Mouse (Mus musculus) right cerebral cortex, postnatal 36 days (tissue): ENCODE results near the gene Nfic.

ENCODE experiments used
- DNase-seq, 2 experiments: peaks; one replicate each; pipeline ENCODE4 v3.0.0; 2022; ENCODE audit warnings: low spot score in 2 of 2, mixed read lengths in 1 of 2

The Nfic gene

DNA sequence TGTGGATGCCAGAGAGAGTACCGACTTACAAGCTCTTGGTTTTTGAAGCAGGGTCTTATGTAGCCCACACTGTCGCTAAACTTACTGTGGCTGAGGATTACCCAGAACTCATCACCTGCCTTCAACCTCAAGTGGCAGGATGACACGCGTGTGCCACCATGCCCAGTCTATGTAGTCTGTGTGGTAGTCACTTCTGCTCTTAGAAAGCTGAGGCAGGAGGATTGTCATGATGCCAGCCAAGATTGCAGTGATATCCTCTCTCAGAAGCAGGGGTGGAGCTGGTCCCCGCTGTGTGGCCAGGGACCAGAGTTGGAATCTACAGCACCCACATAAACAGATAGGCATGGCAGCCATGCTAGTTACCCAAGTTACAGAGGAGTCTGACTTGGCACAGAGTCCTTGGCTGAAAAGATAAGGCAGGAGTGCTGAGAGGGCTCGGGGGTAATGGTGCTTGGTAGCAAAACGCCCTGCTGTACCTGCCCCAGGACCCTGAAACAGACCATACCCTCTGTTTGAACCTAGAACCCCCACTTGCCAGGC is 30.1 kb upstream of the Nfic start:
- DNase-seq = no peak

DNA sequence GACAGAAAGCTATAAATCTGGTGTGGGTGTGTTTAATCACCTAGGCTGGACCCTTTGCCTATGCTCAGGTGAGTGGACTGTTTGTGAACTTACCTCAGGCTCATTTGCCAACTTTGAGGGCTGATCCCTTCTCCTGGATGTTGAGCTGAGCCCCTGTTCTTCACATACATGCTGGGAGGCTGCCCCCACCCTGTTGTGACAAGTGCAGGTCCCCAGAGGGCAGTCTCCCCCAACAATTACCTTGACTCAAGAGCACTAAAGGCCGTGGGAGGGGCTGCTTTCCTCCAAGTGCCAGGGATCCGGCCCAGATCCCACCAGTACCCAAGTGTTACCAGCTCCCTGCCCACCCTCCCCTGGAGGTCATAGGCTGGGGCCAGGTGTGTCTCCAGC is 29.6 kb upstream of the Nfic start:
- DNase-seq = no peak

DNA sequence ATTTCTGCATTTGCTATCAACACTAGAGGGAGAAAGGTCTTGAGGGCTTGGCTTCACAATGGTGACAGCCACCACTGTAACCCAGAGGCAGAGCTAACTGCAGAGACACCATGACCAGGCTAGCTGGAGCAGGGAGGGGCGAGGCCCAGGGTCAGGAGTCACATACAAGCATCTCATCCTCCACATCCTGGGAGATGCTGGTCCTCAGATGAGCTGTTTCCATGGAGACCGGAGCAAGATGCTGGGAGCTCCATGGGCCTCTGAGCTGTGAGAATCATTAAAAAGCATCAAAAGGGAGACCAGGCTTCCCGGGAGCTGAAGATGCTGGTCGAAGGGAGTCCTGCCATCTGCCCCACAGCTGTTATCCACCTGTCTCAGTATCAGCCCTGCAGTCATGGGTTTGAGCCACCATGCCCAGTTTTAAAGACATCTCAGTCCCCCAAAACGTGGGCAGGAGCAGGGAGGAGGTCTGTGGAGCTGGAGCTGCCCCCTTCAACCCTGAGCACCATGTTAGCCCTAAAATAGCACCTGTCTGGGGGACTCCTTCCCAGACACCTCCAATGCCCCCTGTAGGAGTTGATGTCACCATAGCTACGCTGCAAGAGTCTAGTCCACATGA is 29.1 kb upstream of the Nfic start:
- DNase-seq = no peak

DNA sequence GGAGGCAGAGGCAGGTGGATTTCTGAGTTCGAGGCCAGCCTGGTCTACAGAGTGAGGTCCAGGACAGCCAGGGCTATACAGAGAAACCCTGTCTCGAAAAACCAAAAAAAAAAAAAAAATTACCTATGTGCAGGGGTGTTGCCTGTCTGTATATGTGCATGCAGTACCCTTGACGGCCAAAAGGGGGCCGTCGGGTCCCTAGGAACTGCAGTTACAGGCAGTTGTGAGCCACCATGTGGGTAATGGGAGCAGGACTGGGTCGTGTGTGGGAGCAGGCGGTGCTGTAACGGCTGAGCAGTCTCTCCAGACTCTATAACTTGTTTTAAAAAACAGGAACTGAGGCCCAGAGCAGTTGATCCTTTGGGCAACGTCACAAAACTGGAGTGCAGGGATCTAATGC is 28.5 kb upstream of the Nfic start:
- DNase-seq = no peak

DNA sequence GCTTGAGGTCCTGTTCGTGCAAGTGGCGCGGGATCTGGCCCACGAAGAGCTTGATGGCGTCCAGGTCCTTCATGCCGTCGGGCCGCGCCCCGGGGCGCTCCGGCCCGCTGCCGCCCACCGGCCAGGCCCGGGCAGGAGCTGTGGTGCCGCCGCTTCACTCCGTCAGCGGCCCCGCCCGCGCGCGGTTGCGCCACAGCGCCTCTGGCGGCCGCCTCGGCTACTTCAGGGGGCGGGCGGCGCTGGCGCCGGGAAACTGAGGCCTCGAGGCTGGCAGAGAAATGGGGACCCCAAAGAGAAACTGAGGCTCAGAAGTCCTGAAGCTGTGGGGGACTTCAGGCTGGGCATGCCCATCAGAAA is 27.1 kb upstream of the Nfic start, which contains the start of gene Celf5:
Gene Celf5 (minus strand): TSS at position 177 of the 357 bp plus-strand sequence.
- no peak for DNase-seq

DNA sequence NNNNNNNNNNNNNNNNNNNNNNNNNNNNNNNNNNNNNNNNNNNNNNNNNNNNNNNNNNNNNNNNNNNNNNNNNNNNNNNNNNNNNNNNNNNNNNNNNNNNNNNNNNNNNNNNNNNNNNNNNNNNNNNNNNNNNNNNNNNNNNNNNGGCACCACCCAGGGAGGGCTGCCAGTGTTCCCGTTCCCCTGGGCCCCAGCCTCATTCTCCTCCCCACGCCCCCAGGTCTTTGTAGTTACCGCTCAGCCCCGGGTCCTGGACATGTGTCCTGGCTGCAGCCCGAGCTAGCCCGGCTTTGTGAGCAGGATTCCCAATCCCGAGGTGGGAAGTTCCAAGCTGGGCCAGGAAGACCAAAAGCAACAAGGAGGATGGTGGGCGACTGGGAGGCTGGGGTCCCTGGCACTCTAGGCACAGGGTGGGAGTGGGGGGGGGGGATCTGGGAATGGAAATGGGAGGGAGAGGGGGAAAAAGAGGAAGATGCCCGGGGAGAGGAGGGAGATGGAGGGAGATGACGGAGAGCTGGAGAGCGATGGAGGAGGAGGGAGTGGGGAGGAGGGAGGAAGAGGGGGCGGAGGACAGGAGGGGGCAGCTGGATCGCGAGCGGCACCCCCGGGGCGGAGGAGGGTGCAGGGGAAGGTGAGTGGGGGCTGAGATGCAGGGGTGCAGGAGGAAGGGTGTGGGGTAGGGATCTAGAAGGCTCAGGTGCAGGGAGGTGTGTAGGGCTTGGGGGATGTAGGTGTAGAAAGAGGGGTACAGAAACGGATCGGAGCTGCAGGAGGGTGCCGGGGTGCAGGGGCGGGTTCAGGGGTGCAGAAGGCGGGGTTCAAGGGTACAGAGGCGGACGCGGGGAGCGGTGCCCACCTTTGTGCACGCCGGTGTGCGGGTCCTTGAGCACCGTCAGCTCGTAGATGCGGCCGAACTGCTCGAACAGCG is 26.4 kb upstream of the Nfic start:
- DNase-seq = no peak

DNA sequence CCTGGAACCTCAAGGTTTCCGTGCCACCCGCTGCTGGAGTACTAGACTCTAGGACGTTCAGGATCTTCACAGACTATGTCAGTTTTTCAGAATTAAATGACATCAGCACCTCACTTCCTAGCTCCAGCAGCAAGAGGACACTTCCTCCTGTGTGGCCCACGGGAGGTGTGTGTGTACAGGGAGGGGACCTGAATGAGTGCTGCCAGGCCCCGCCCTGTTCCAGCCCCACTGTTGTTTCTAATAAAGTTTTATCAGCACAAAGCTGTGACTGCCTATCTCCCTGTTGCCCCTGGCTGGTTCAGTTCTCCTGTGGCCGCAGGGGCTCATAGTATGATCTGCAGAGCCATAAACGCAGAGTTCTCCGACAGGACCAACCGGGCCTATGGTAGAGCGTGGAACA is 19.0 kb upstream of the Nfic start:
- DNase-seq = no peak

DNA sequence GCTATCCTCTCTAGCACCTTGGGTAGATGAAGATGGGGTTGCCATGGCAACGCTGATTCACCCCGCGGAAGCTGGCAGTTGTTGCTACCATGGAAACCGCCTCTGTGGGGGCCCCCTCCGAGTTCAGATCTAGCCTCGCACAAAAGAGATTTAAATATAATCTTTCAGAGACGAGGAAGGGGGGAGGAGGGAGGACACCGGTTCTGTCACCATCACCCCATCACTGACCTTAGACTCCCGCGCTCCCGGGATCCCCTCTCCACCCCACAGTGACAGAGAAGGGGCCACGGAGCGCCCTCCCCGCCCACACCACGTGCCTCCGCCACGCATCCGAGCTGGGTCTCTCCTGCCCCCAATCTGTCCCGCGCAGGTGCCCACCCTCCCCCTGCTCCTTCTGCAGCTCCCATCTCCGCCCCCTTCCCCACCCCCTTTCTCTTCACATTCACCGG is 17.6 kb upstream of the Nfic start:
- peak; percentile 92 to 93 for DNase-seq

DNA sequence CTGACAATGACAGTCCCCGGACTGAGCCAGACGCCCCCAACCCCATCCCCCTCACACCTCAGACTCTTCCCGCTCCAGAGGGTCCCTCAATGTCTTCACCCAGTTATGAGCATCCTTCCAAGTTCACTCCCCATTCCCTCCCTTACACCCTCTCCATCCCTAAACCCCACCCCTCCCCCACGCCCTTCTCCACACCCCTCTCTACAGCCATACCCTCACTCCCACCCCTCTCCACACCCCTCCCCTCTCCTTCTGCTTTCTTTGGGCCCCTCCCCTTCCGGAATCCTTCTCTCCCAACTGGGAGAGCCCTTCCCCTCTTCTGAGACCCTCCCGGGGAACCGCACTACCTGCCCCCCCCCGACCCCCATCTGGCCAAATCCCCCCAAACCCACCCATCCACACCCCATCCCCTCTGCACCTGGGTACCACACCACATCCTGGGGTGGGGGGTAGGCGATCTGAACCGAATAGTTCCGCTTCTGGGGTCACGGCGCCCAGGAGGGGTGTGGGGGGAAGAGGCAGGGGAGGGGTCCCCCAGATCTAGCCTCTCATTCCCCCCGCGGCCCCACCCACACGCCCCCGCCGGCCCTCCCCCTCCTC is 17.1 kb upstream of the Nfic start:
- DNase-seq = no peak

DNA sequence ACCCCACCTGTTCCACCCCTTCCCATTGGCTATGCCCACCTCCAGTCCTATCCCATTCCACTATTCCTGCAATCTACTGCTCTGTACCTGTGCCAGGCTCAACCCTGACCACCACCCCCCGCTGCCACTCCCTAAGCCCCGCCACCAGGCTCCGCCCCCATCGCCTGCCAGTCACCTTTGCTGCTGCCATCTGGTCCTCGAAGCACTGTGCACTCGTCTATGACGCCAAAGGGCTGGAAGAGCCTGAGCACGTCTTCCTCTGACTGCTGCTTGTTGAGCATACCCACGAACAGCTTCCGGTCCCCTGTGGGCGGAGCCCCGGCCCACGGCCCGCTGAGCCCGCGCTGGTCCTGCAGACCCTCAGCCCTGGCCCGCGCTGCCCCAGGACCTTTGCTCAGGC is 15.0 kb upstream of the Nfic start:
- DNase-seq = peak in 1 of 2 experiments; percentile 63

DNA sequence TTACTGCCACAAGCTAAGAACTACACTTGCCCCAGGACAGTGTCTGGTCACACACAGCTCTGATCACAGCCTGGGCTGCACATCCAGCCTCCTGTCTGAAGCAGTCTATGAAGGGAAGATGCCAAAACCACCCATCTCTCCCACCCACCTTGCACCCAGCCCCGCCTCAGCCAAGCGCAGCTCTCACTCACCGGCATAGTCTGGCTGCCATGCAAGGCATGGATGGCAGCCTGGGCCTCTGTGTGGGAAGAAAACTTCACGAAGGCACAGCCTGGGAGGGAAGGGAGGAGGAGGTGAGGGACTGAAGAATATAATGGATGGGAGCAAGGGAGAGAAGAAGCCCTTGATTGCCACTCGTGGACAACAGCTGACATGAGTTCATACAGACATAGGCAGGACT is 13.8 kb upstream of the Nfic start:
- DNase-seq = peak; percentile 76 to 88

DNA sequence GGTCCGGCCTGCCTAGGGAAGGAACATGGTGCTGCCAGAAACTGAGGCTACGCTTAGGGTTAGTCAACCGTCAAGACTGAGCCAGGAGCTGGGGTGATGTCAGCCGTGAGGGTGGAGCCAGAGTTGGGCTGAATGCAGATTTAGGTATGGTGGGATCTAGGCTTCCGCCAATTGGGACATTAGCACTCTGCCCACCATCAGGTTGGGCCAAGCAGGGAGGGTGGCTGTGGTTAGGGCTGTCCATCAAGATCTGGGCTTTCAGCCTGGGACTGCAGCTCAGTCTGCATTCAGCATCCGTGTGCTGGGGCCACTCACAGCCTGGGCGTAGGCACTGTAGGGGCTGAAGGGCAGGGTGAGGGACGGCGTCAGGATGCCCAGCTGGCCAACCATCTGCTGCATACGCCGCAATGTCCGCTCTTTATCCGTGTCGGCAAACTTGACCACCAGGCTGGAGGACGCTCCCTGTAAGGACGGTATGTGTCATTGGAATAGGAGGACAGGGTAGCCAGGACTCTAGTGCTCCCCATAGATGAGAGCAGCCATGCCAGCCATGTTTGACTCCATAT is 12.3 kb upstream of the Nfic start:
- DNase-seq = no peak

DNA sequence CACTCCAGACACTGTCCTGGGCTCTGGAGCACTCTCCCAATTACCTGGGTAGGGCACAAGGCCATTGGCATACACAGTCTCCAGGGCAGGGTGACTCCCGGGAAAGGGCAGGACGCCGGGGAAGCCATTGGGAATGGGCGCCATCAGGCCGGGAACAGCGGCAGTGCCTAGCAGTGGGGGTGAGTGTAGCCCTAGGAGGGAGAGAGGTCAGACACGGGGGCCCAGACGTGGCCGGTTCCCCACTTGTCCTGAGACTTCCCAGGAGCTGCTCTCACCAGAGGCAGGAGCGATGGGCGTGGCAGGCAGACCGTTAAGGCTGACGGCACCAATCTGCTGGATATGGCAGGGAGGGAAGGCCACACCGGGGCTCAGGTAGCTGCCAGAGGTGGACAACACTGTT is 11.4 kb upstream of the Nfic start:
- DNase-seq = no peak

DNA sequence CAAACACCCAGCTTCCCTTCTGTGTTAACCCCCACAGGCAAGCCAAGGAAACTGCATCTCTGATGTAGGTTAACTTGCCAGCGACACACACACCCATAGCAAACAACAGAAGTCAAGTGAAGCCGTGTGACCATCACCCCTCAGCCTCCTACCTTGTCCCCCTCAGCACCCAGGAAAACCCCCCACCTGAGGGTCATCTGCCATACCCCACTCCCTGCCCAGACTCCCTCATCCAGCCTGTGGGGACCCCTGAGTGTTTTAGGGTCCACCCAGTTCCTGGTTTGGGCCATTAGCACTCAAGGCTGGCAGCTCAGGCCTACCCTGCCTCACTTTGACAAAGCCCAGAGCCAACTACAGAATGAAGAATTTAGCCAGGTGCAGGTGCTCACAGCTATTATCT is 10.6 kb upstream of the Nfic start:
- DNase-seq = no peak

DNA sequence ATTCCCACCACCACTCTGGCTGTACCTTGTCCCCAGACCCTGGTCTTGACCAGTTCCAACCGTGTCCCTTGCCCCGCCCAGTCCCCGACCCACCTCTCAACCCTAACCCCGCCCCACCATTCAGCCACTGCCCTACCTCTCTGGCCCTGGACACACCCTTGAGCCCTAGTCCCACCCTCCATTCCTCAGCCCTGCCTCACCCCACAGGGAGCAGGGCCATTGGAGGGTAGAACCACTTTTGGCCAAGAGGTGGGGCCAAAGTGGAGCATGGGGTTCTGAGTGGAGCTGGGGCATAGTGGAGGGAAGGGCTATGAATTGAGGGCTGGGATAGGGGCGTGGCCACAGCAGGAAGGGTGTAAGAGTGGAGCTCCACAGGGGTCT is 9.8 kb upstream of the Nfic start:
- DNase-seq = no peak

DNA sequence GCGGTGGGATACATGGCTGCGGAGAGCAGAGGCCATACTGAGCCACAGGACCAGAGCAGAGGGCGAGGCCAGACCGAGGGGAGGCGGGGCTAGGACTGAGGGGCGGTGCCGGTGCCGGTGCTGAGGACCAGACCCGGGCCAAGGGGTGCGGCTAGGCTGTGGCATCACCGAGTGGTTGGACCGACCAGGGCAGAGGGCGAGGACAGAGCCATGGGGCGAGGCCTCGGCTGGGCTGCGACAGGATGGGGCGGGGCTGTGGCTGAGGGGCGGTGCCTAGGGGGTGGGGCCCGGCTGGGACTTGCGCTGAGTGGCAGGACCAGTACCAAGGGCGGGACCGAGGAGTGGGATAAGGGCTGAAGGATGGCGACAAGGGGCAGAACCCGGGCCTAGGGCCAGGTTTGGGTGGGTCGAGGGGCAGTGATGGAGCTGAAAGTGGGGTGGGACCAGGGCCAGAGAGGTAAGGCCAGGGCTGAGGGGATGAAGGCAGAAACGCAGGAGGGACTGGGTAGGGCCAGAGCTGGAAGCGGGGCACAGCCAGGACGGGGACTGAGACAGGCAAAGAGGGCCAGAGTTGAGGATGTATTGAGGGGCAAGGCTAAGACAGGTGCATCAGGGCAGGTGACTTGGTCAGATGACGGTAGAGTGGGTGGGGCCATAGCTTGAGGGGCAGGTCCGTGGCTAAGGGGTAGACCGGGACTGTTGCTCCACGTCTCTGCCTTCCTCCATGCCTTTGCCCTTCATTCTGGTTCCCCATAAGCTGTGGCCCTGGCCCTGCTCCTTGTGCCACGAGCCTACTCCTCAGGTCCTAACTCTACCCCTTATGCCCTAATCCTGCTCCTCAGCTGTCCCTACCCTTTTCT is 9.2 kb upstream of the Nfic start:
- peak; percentile 12 to 17 for DNase-seq

DNA sequence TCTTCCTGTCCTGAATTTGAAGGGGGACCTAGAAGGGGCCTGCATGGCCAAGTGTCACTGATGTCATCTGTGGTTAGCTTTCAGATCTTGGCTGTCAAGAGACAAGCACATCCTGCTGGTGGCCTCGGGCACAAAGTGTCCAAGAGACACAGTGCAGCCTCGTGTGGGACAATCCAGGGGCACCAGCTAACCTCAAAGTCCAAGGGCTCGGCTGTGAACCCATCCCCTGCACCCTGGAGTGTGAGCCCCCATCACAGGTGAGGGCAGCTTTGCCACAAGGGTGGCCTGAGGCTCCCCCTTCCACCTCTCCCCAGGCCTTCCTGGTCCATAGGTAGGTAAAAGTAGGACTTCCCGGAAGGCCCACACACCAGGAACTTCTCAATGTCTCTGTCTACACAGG is 8.1 kb upstream of the Nfic start:
- peak in 1 of 2 experiments; percentile 1 for DNase-seq

DNA sequence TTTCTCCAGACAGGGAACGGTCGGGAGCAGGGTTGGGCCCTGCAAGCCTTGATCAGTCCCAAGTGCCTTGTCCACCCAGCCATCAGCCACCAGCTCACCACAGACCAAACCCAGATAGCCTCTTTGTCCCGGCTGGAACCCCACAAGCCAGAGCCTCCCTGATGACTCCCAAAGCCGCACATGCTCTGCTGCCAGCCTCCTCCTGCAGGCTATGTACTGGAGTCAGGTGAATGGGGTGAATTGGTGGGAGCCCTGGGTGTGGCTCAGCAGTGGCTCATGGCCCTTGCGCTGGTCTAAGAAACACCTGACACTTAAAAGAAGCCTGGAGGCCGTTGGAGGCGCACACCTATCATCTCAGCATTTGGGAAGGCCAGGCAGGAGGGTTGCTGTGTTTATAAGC is 7.5 kb upstream of the Nfic start:
- DNase-seq = peak in 1 of 2 experiments; percentile 0

DNA sequence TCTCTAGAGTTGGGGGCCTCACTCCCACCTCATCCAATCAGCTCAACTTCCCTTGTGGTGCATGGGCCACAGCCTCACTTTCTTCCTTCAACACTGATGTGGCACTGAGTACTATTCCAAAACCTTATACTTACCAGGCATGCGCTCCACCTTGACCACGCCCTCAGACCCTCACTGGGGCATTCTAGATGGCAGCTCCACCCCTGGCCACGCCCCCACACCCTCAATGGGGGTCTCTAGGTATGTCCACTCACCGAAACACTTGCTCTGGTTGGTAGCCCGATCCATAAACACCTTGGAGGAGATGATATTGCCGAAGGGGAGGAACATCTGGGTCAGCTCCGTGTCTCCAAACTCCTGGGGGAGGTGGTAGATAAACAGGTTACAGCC is 7.0 kb upstream of the Nfic start:
- DNase-seq = peak in 1 of 2 experiments; percentile 1

DNA sequence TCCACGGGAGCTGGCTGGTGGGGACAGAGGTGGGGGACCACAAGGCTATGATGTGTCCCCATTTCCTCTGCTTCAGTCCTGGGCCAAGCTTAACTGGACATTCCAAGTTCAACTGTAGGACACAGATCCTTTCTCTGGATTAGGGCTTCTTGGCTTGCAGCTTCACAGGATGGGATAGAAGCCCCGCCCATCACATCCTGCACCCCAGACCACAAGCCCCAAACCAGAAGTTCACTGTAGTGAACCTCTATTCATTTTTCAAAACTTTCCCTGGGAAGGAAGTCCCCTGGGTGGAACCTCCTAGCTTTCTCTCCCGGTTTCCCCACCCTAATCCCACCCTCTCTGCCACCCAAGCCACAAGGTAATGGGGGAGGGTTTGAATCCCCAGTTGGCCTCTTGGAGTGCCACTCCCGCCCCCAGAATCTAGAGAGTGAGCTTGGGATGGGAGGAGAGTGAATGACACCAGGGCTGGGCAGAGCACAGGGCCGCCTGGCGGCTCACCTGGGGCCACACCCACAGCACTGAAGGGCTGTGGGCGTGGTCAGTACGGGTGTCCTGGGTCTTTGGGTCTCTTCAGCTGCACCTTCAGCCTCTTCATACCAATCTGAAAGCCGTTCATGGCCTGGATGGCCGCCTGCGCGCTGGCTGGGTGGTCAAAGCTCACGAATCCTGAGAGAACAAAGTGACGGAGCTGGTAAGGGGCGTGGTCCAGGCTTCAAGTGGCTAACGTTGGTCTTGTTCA is 6.4 kb upstream of the Nfic start:
- peak in 1 of 2 experiments; percentile 3 for DNase-seq

DNA sequence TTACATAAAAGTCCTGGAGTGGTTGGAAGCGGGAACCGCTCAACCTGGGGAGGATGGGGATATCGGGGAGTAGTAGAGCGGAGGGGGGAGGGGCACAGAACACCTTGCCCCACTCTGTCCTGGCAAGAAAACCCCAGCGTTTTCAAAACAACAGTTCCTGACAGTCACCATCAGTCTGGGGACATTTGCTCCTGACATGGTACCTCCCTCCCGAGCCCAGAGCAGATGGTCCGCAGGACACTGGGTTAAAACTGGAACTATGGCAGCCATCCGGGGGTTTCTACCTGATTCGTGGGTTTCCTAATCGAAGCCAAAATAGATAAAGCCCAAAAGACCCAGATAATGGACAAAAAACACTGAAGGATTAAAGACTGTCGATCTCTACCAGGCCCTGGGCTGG is 5.5 kb upstream of the Nfic start:
- no peak for DNase-seq
